Mouse (Mus musculus) gastrocnemius, postnatal 14 days (tissue): ENCODE results near the gene Dennd5b. TPM values are rescaled to one million over a fixed set of nuclear protein-coding genes. Genes with fewer than 3 reads are reported as not detected.

Source experiments
- total RNA-seq, 2 experiments: library from RNA; stranded (reverse); gene quantifications; 2 replicates each; pipeline ENCODE4 v1.2.3; 2021

Gene Dennd5b
- total RNA-seq, 2 experiments from 2014 or later: 6.0 to 7.4 TPM

Other genes with a start within 250 kb of the Dennd5b start
- 10 to 100 TPM in 1 of 2 experiments, 1 to 10 TPM in 1; 7.9 to 12.6 TPM for gene Caprin2, start 205.4 kb downstream of the Dennd5b start, total RNA-seq
- gene Sinhcaf, start 155.2 kb downstream of the Dennd5b start, total RNA-seq: 1 to 10 TPM; 2.5 to 2.9 TPM
- not detected for gene Gm10203, start 28.5 kb upstream of the Dennd5b start, total RNA-seq
- gene Etfbkmt, start 38.2 kb upstream of the Dennd5b start, total RNA-seq: 10 to 100 TPM in 1 of 2 experiments, 1 to 10 TPM in 1; 7.6 to 15.0 TPM
- 10 to 100 TPM; 10.0 to 12.5 TPM for gene Amn1, start 87.0 kb upstream of the Dennd5b start, total RNA-seq
- 10 to 100 TPM; 14.8 to 22.0 TPM for gene Resf1, start 207.7 kb upstream of the Dennd5b start, total RNA-seq